Mouse (Mus musculus) yolk sac, embryonic 10.5 days (tissue): ENCODE results near the gene Mast4.
A peak's percentile ranks its signal among the peaks of the same experiment; 100 is the strongest.

Source experiments
- DNase-seq: peaks from one replicate; pipeline ENCODE4 v3.0.0-alpha.2; 2017; ENCODE audit warnings: low spot score

Mast4 gene

GRCm38 (mm10) chr13:102989616-102990015 is 344.7 kb downstream of the Mast4 start:
- DNase-seq: no peak

GRCm38 (mm10) chr13:102988976-102989375 is 345.3 kb downstream of the Mast4 start:
- DNase-seq: no peak

GRCm38 (mm10) chr13:102988251-102988895 is 345.9 kb downstream of the Mast4 start:
- peak; percentile 12 for DNase-seq

- no peak for DNase-seq
These were observed 349.7 kb downstream of the Mast4 start for GRCm38 (mm10) chr13:102984550-102984949.

GRCm38 (mm10) chr13:102973853-102974252 is 360.4 kb downstream of the Mast4 start:
- no peak for DNase-seq

- DNase-seq: no peak
These were observed 370.8 kb downstream of the Mast4 start for GRCm38 (mm10) chr13:102963471-102963870.

- no peak for DNase-seq
These were observed 375.7 kb downstream of the Mast4 start for GRCm38 (mm10) chr13:102958273-102959270.

- DNase-seq: peak; percentile 19
These were observed 376.6 kb downstream of the Mast4 start for GRCm38 (mm10) chr13:102957508-102958272.

GRCm38 (mm10) chr13:102955506-102955905 is 378.8 kb downstream of the Mast4 start:
- no peak for DNase-seq

GRCm38 (mm10) chr13:102949756-102950155 is 384.5 kb downstream of the Mast4 start:
- DNase-seq: no peak

- DNase-seq: no peak
These were observed 385.3 kb downstream of the Mast4 start for GRCm38 (mm10) chr13:102948966-102949365.

- DNase-seq: no peak
These were observed 386.8 kb downstream of the Mast4 start for GRCm38 (mm10) chr13:102947546-102947945.

- no peak for DNase-seq
These were observed 388.1 kb downstream of the Mast4 start for GRCm38 (mm10) chr13:102946024-102946821.

- DNase-seq: no peak
These were observed 388.8 kb downstream of the Mast4 start for GRCm38 (mm10) chr13:102945450-102945849.

GRCm38 (mm10) chr13:102944516-102944915 is 389.8 kb downstream of the Mast4 start:
- DNase-seq: no peak

- no peak for DNase-seq
These were observed 391.7 kb downstream of the Mast4 start for GRCm38 (mm10) chr13:102942557-102942956.

- no peak for DNase-seq
These were observed 393.8 kb downstream of the Mast4 start for GRCm38 (mm10) chr13:102940476-102940875.

- no peak for DNase-seq
These were observed 398.1 kb downstream of the Mast4 start for GRCm38 (mm10) chr13:102936233-102936632.

- DNase-seq: no peak
These were observed 398.5 kb downstream of the Mast4 start for GRCm38 (mm10) chr13:102935788-102936187.

GRCm38 (mm10) chr13:102933702-102934101 is 400.6 kb downstream of the Mast4 start:
- no peak for DNase-seq

GRCm38 (mm10) chr13:102932434-102932833 is 401.9 kb downstream of the Mast4 start:
- DNase-seq: no peak
